Mouse (Mus musculus) ES-Bruce4 (cell line): ENCODE measurements around the gene Kctd2.

ENCODE experiments used
- CTCF ChIP-seq: IDR thresholded peaks from one replicate; pipeline ENCODE4 v1.8.1; 2011; ENCODE audit warnings: low read depth, low read length
- POLR2A ChIP-seq: IDR thresholded peaks from one replicate; pipeline ENCODE4 v1.8.1; 2011; ENCODE audit warnings: low read length; ENCODE audit not compliant: insufficient read depth

GRCm38 (mm10) chr11:115475758-115476237, 55.9 kb downstream of the Kctd2 start:
- TF ChIP-seq CTCF (no peak), POLR2A (no peak)
